Mouse (Mus musculus) splenic B cell, adult 2 months (primary cell): Measurements from ENCODE around the gene Stk11ip.

Experiments used
- DNase-seq: peaks from one replicate; pipeline ENCODE4 v3.0.0-alpha.2; 2011; ENCODE audit warnings: low read depth, low spot score
- H3K27me3 ChIP-seq: 2 replicates; pipeline ENCODE4 v1.6.1; 2012; ENCODE audit warnings: mild to moderate bottlenecking, low read length, moderate library complexity, mixed read lengths; ENCODE audit not compliant: control insufficient read depth, poor library complexity, insufficient read depth, severe bottlenecking
- H3K36me3 ChIP-seq: 2 replicates; pipeline ENCODE4 v1.6.1; 2012; ENCODE audit warnings: mild to moderate bottlenecking, low read length, moderate library complexity, mixed read lengths; ENCODE audit not compliant: control insufficient read depth, poor library complexity, insufficient read depth, severe bottlenecking

Stk11ip gene

DNA sequence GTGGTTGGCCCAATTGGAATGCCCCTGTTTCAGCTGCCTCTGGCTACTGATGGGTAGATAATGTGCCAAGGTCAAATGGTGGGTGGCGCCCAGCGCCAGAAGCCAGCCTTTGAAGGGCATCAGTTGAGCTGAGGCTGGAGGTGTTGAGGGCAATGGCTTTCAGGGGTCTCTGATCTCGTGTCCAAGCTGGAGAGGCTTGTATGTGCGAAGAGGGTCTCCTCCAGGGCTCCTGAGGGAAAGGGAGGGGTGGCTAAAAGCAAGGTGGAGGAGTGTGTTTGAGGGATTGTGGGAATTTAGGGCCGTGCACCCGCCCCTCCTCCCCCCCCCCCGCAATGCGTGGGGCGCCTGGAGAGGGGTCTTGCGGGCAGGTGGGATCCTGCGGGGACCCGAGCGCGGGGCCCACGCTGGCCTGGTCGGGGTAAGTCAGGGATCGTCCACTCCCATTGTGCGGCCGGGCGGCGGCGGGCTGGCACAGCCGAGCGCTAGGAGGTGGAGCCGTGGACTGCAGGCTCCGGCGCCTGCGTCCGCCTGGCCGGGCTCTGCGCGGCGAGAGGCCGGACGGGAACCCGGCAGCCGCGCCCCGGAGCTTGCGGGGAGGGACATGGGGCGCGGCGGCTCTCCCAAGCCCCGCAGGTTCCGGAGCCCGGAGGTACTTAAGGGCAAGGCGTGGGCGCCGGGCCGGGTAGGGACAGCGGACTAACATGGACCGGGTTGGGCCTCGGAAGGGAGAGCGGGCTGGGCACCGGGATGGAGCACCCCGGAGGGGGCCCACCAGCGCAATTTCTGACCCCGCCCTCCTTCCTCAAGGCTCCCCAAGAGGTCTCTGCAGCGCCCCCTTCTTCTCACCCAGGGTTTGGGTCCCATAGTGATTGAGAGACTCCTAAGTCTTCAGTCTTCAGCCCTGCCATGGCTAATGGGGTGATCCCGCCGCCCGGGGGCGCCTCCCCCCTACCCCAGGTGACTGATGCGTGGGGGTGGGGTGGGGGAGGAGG lies 24.9 kb downstream of the Stk11ip start, which contains the start of gene Slc4a3:
TSS of gene Slc4a3 (plus strand) at position 302 of the 992 bp plus-strand sequence.
- H3K27me3 ChIP-seq = 0 out of 2 replicates have a peak, but pooled peaks cover 2% of the 10 kb centered on the region
- peak; percentile 33 for DNase-seq
- no peaks in the 10 kb centered on the region for H3K36me3 ChIP-seq

DNA sequence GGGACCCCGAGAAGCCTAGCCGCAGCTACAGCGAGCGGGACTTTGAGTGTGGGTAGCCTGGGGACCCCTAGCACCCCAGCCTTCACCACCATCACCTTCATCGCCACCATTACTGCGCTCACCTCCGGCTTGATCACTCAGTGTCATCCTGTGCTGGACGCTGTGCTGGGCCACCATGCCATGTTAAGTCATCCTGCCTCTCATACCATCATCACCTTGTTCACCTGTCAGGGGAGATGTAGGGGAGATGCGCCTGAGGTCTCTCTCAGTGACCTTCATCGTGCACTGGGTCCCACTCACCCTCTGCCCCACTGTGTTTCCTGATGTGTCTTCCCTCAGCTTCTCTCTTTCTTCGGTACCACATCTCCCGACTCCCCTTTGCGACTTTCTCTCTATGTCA lies 26.0 kb downstream of the Stk11ip start:
- no peak for DNase-seq
- no peaks in the 10 kb centered on the region for H3K36me3 ChIP-seq
- 0 out of 2 replicates have a peak, but pooled peaks cover 2% of the 10 kb centered on the region for H3K27me3 ChIP-seq

DNA sequence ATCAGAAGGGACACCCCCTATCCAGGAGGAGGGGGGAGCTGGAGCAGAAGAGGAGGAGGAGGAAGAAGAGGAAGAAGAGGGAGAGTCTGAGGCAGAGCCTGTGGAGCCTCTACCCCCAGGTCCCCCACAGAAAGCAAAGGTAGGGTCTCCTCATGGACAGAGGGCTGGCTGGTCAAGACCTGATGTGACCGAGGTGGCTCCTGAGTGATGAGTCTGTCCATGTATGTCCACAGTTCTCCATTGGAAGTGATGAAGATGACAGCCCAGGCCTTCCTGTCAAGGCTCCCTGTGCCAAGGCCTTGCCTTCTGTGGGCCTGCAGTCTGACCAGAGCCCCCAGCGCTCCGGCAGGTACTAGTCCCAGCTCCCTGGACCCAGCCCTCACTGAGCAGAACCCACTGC lies 26.8 kb downstream of the Stk11ip start:
- Histone ChIP-seq H3K36me3 (no peaks in the 10 kb centered on the region), H3K27me3 (0 out of 2 replicates have a peak, but pooled peaks cover 2% of the 10 kb centered on the region)
- DNase-seq = no peak

DNA sequence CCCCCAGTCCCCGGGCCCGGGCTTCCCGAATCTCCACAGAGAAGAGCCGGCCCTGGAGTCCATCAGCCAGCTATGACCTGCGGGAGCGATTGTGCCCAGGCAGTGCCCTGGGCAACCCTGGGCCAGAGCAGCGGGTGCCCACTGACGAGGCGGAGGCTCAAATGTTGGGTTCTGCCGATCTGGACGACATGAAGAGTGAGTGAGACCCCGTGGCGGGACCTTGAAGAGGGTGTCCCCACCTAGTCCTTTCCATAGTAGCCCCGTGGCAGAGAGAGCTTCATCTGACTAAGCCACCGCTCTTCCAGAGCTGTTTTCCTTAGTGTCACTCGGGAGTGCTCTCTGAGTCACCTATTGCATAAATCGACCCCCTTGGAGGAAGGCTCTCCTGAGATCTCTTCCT lies 27.5 kb downstream of the Stk11ip start:
- Histone ChIP-seq H3K27me3 (0 out of 2 replicates have a peak, but pooled peaks cover 2% of the 10 kb centered on the region), H3K36me3 (no peaks in the 10 kb centered on the region)
- DNase-seq = no peak

DNA sequence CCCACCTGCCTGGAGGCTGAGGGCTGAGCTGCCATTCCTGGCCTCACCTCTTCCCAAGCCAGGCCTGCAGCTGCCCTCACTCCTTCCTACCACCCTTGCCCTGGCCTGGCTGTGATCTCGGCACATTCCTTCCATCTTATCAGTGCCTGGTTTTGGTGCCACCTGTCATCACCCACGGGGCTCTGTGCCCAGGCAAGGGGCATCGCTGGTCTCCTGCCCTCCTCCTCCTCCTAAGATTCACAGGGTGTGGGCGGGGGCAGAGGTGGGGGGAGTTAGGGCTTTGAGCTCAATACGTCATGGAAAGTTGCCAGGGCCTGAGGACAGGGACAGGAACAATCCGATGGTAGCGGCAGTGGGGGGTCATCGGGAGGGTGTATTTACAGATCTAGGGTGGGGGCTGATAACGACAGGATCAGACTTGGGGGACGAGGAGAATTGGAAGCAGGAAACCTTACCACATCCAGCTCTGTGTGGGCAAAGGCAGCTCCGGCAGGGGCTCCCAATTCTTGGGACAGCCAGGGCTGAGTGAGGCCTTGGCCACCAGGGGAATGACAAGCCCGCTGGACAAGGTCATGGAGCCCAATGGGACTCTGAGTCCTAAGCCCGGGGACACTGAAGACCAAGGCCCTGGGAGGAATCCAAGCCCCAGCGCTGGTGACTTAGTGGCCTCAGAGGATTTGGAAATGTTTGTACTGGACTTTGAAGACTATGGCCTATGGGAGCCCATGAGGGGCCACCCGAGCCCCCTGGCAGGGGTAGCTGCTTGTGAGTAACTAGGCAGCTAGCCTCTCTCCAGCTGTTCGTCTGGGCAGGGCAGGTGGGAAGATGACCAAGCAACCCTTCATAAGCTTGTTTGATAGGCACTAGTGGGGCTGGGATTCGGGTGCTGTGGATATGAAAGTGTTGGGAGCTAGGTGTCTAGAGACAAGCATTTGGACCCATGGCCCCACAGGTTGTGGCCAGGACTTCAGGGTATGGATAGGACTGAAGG lies 28.3 kb downstream of the Stk11ip start:
- Histone ChIP-seq H3K27me3 (0 out of 2 replicates have a peak, but pooled peaks cover 2% of the 10 kb centered on the region), H3K36me3 (no peaks in the 10 kb centered on the region)
- DNase-seq = no peak

- Histone ChIP-seq H3K27me3 (0 out of 2 replicates have a peak, but pooled peaks cover 2% of the 10 kb centered on the region), H3K36me3 (no peaks in the 10 kb centered on the region)
- DNase-seq = no peak
Observed at GRCm38 (mm10) chr1:75550586-75550985, 29.3 kb downstream of the Stk11ip start.

- no peak for DNase-seq
- H3K27me3 ChIP-seq = no peaks in the 10 kb centered on the region
- H3K36me3 ChIP-seq = no peaks in the 10 kb centered on the region
Observed at GRCm38 (mm10) chr1:75555680-75556079, 34.4 kb downstream of the Stk11ip start.

DNA sequence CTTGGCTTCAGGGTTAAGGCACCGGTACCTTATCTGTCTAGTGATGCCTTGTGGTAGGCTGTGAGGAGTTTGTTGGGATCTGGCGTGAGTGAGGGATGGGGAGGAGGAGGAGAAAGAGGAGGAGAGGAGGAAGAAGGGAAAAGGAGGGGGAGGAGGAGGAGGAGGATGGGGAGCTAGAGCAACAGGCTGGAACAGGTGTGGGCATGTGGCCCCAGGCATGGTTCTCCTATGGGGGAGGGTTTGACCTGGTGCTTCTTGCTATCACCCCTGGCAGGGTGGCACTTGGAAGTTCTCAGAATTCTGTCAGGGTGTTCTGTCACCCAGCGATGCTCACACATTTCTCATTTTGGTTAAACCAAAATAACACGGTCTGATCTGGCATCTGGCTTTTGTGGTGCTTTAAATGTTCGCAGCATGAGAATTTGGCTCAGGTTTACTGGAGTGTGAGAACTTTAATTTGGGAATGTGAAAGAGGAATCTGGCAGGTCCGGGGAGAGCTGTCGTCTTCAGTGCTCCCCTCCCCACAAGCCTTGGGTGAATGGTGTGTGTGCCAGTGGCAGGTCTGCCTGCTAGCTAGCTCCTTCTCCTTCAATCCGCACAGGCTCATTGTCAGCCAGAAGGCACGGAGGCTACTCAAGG lies 34.9 kb downstream of the Stk11ip start:
- DNase-seq = no peak
- H3K36me3 ChIP-seq = no peaks in the 10 kb centered on the region
- H3K27me3 ChIP-seq = no peaks in the 10 kb centered on the region

GRCm38 (mm10) chr1:75557041-75557440 lies 35.7 kb downstream of the Stk11ip start:
- no peak for DNase-seq
- Histone ChIP-seq H3K36me3 (no peaks in the 10 kb centered on the region), H3K27me3 (no peaks in the 10 kb centered on the region)

- H3K27me3 ChIP-seq = no peaks in the 10 kb centered on the region
- no peak for DNase-seq
- no peaks in the 10 kb centered on the region for H3K36me3 ChIP-seq
Observed at GRCm38 (mm10) chr1:75558388-75559178, 37.3 kb downstream of the Stk11ip start.

- DNase-seq = peak; percentile 95
- no peaks in the 10 kb centered on the region for H3K27me3 ChIP-seq
- no peaks in the 10 kb centered on the region for H3K36me3 ChIP-seq
Observed at GRCm38 (mm10) chr1:75559212-75559925, 38.0 kb downstream of the Stk11ip start.

DNA sequence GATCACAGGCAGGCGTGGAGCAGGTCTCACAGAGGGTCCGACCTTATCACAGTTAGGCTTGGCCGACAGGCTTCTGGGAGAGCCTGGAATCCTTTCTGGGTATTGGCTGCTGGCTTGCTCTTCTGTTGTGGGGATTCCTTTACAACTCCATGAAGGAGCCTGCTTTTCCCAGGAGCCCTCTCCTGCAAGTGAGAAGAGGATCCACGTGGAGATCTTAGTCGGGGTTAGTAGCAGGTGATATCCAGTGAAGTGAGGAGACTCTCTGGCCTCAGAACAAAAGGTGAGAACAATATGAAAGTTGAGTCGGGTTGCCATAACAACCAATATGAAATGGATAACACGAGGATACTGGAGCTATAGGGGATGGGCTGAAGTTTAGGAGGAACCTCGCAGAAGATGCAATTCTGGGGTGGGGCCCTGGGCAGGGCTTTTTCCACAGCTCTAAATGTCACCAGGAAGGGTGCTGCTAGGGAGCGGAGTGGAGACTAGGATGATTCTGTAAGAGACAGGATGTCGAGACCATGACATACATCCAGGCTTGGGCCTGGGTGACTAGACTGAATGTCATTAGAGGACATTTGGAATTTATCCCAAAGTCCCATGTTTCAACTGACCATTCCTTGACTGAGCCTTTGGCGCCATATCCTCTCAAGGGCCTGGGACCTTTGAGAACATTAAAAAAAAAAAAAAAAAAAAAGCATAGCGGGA lies 39.0 kb downstream of the Stk11ip start:
- no peak for DNase-seq
- Histone ChIP-seq H3K27me3 (no peaks in the 10 kb centered on the region), H3K36me3 (no peaks in the 10 kb centered on the region)
